Mouse (Mus musculus) liver, postnatal 0 days (tissue): ENCODE measurements around the gene March1. TPM values are rescaled to one million over a fixed set of nuclear protein-coding genes. Genes with fewer than 3 reads are reported as not detected.
"Not testable (repeated sequence)": the region's sequence is repeated elsewhere in the genome, so short reads cannot be mapped to it uniquely, and the experiment has no call there.

Experiments
- ATAC-seq: fragments of 200-750 bp; cut with Nextera tagmentation; 2 replicates; pipeline ENCODE4 v1.8.0; 2017; ENCODE audit warnings: mild to moderate bottlenecking, moderate library complexity
- DNase-seq: peaks from one replicate; pipeline ENCODE4 v3.0.0-alpha.2; 2016
- H3K27ac ChIP-seq: fragments of 300-500 bp; sonication (generic); 2 replicates; pipeline ENCODE4 v1.5.1; 2014; ENCODE audit warnings: antibody characterized with exemption, moderate library complexity, mild to moderate bottlenecking, low read depth
- H3K27me3 ChIP-seq: fragments of 300-500 bp; sonication (generic); 2 replicates; pipeline ENCODE4 v1.6.1; 2014; ENCODE audit warnings: low read length, control low read depth, mixed read lengths; ENCODE audit not compliant: insufficient read depth
- H3K36me3 ChIP-seq: fragments of 300-500 bp; sonication (generic); replicated peaks from 2 replicates; pipeline ENCODE4 v1.6.1; 2014; ENCODE audit warnings: mild to moderate bottlenecking, control low read depth, low read length, moderate library complexity, mixed read lengths; ENCODE audit not compliant: insufficient read depth
- H3K4me1 ChIP-seq: fragments of 300-500 bp; sonication (generic); 2 replicates; pipeline ENCODE4 v1.6.1; 2014; ENCODE audit warnings: antibody characterized with exemption, mild to moderate bottlenecking, control low read depth; ENCODE audit not compliant: insufficient read depth
- H3K4me2 ChIP-seq: fragments of 300-500 bp; sonication (generic); 2 replicates; pipeline ENCODE4 v1.6.1; 2014; ENCODE audit warnings: low read depth, mild to moderate bottlenecking, low read length, moderate library complexity, mixed read lengths
- H3K4me3 ChIP-seq: fragments of 300-500 bp; sonication (generic); 2 replicates; pipeline ENCODE4 v1.5.1; 2014; ENCODE audit warnings: low read depth, low read length
- H3K9ac ChIP-seq: fragments of 300-500 bp; sonication (generic); replicated peaks from 2 replicates; pipeline ENCODE4 v1.6.1; 2014; ENCODE audit warnings: mild to moderate bottlenecking, moderate library complexity
- H3K9me3 ChIP-seq: fragments of 300-500 bp; sonication (generic); 2 replicates; pipeline ENCODE4 v1.6.1; 2016; ENCODE audit warnings: mild to moderate bottlenecking, control low read depth, low read length, mixed read lengths
- CTCF ChIP-seq: sonication (generic); IDR thresholded peaks from 2 replicates; pipeline ENCODE4 v1.5.1; 2016; ENCODE audit warnings: antibody characterized with exemption, low read depth
- EP300 ChIP-seq: IDR thresholded peaks from 2 replicates; pipeline ENCODE4 v1.6.1; 2016; ENCODE audit warnings: antibody characterized with exemption, low read depth, mild to moderate bottlenecking
- WGBS: fragments of 180-500 bp; shearing (Covaris S2); extraction: QIAGEN DNeasy Blood & Tissue Kit; methylation state at CpG from one replicate; pipeline ENCODE4 v1.1.7; 2014; ENCODE audit not compliant: insufficient replicate concordance; 5-methylcytosine and 5-hydroxymethylcytosine counted together
- polyA plus RNA-seq: library from polyadenylated mRNA; unstranded; fragments of >200 nt; fragmentation: Nextera tagmentation; extraction: Ambion mirVana; gene quantifications from 2 replicates; pipeline ENCODE4 v1.2.1, GENCODE M21; 2015

The March1 gene
- polyA plus RNA-seq, 1 experiment from 2014 or later = 1.4 TPM

- no peaks in the 10 kb centered on the region for H3K36me3 ChIP-seq
- no peaks in the 10 kb centered on the region for H3K27me3 ChIP-seq
- 64% methylated on average over 6 of the region's 6 CpGs for WGBS
- H3K9me3 ChIP-seq = no peaks in the 10 kb centered on the region
- no peak overlapping the region for H3K9ac ChIP-seq
- TF ChIP-seq CTCF = 0 out of 2 replicates have a peak, but pooled peaks have one; percentile 18
- TF ChIP-seq EP300 = no peak
- H3K27ac ChIP-seq = no peak overlapping the region
- H3K4me2 ChIP-seq = no peak overlapping the region
- DNase-seq (no peak), ATAC-seq (no peak)
- H3K4me1 ChIP-seq = no peaks in the 10 kb centered on the region
- no peak overlapping the region for H3K4me3 ChIP-seq
Measured at GRCm38 (mm10) chr8:66406596-66407361, 789.1 kb downstream of the March1 start.

- WGBS = 58% methylated on average over 9 of the region's 9 CpGs
Measured at GRCm38 (mm10) chr8:66410080-66410615, 792.4 kb downstream of the March1 start.

GRCm38 (mm10) chr8:66413101-66413500 is 795.4 kb downstream of the March1 start:
- no peak for DNase-seq
- TF ChIP-seq CTCF (no peak), EP300 (no peak)
- 45% methylated on average over 2 of the region's 2 CpGs for WGBS

More at GRCm38 (mm10) chr8:66410080-66410615, 792.4 kb downstream of the March1 start:
- Histone ChIP-seq H3K27ac (no peak overlapping the region), H3K4me2 (no peak overlapping the region), H3K9me3 (no peaks in the 10 kb centered on the region), H3K9ac (no peak overlapping the region), H3K4me3 (no peak overlapping the region), H3K36me3 (no peaks in the 10 kb centered on the region), H3K4me1 (peaks cover 4% of the 10 kb centered on the region; the same call in 1 of the 2 replicates), H3K27me3 (no peaks in the 10 kb centered on the region)
- DNase-seq = no peak
- TF ChIP-seq EP300 (no peak), CTCF (no peak)
- no peak for ATAC-seq

GRCm38 (mm10) chr8:66415234-66415633 is 797.5 kb downstream of the March1 start:
- no peak overlapping the region for H3K27ac ChIP-seq
- no peak overlapping the region for H3K4me3 ChIP-seq
- H3K36me3 ChIP-seq = no peaks in the 10 kb centered on the region
- no peaks in the 10 kb centered on the region for H3K27me3 ChIP-seq
- H3K9me3 ChIP-seq = no peaks in the 10 kb centered on the region
- H3K4me2 ChIP-seq = no peak overlapping the region
- no peak for DNase-seq
- H3K9ac ChIP-seq = no peak overlapping the region
- ATAC-seq = no peak
- peaks cover 4% of the 10 kb centered on the region; the same call in 1 of the 2 replicates for H3K4me1 ChIP-seq
- 69% methylated on average over 2 of the region's 2 CpGs for WGBS
- TF ChIP-seq EP300 = no peak
- TF ChIP-seq CTCF = no peak

More at GRCm38 (mm10) chr8:66413101-66413500, 795.4 kb downstream of the March1 start:
- no peak overlapping the region for H3K4me3 ChIP-seq
- H3K4me1 ChIP-seq = peaks cover 4% of the 10 kb centered on the region; the same call in 1 of the 2 replicates
- no peaks in the 10 kb centered on the region for H3K9me3 ChIP-seq
- no peak overlapping the region for H3K27ac ChIP-seq
- H3K36me3 ChIP-seq = no peaks in the 10 kb centered on the region
- no peak overlapping the region for H3K4me2 ChIP-seq
- no peaks in the 10 kb centered on the region for H3K27me3 ChIP-seq
- no peak overlapping the region for H3K9ac ChIP-seq
- no peak for ATAC-seq

GRCm38 (mm10) chr8:66417591-66417990 is 799.9 kb downstream of the March1 start:
- not testable (repeated sequence) for H3K4me3 ChIP-seq, H3K4me2 ChIP-seq, ATAC-seq, H3K27me3 ChIP-seq, H3K9me3 ChIP-seq, H3K9ac ChIP-seq, H3K4me1 ChIP-seq, DNase-seq, H3K36me3 ChIP-seq, H3K27ac ChIP-seq
- WGBS = 79% methylated on average over 4 of the region's 4 CpGs

- TF ChIP-seq CTCF = no peak
- no peak for TF ChIP-seq EP300
- H3K9me3 ChIP-seq = no peaks in the 10 kb centered on the region
- no peak overlapping the region for H3K4me2 ChIP-seq
- H3K36me3 ChIP-seq = no peaks in the 10 kb centered on the region
- DNase-seq (no peak), ATAC-seq (no peak)
- H3K9ac ChIP-seq = no peak overlapping the region
- H3K4me3 ChIP-seq = no peak overlapping the region
- H3K27ac ChIP-seq = no peak overlapping the region
- H3K4me1 ChIP-seq = no peaks in the 10 kb centered on the region
- H3K27me3 ChIP-seq = no peaks in the 10 kb centered on the region
- WGBS = 48% methylated on average over 2 of the region's 2 CpGs
Measured at GRCm38 (mm10) chr8:66430639-66431038, 812.9 kb downstream of the March1 start.
